Mouse (Mus musculus) small intestine, adult 2 months (tissue): ENCODE data around the gene Cwf19l1.

Experiments used
- CTCF ChIP-seq: fragments of 200-500 bp; IDR thresholded peaks from 2 replicates; pipeline ENCODE4 v1.5.1; 2012; ENCODE audit warnings: low read depth, mild to moderate bottlenecking, control low read depth, inconsistent platforms, low read length, moderate library complexity, mixed read lengths; ENCODE audit not compliant: insufficient replicate concordance, insufficient read length; ENCODE audit errors: extremely low read depth
- POLR2A ChIP-seq: fragments of 200-500 bp; IDR thresholded peaks from 2 replicates; pipeline ENCODE4 v1.6.1; 2012; ENCODE audit warnings: low read depth, mild to moderate bottlenecking, control low read depth, inconsistent platforms, low read length, moderate library complexity

- TF ChIP-seq CTCF (peak; percentile 60; the same call in 1 of the 2 replicates), POLR2A (no peak)
These were observed 24.0 kb downstream of the Cwf19l1 start for GRCm38 (mm10) chr19:44111706-44112105.
